Mouse (Mus musculus) G1E-ER4 (cell line): ENCODE results near the gene Slc12a8. TPM values are rescaled to one million over a fixed set of nuclear protein-coding genes. Genes with fewer than 3 reads are reported as not detected.

ENCODE experiments used
- GATA1 ChIP-seq: IDR thresholded peaks from one replicate; pipeline ENCODE4 v1.8.0; 2012; ENCODE audit warnings: low read length, inconsistent platforms
- polyA plus RNA-seq: library from polyadenylated mRNA; stranded (reverse); fragments of >175 nt; gene quantifications from 2 replicates; pipeline ENCODE4 v1.2.3, GENCODE M21; 2012

The Slc12a8 gene
- polyA plus RNA-seq, 1 experiment: not detected

DNA sequence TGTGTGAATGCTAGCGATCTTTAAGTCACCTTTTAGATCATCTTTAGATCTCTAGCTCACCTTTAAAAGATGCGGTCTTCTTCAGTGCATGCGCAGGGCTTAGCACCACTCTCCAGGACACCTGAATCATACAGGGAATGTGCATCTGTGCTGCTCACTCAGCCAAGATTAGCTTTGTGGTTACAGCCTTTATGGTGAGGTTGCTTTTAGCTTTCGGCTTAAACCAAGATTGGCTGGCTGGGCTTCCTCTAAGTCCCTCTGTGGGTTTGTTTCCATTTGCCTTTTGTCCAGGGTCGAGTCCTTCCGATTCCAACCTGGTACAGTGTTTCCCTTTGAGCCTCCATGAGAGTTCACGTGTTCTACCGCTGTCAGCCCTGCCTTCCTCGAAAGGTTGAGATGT lies 187.2 kb downstream of the Slc12a8 start:
- no peak for TF ChIP-seq GATA1

GRCm38 (mm10) chr16:33705258-33705657 lies 188.1 kb downstream of the Slc12a8 start:
- no peak for TF ChIP-seq GATA1

- TF ChIP-seq GATA1: no peak
Measured at GRCm38 (mm10) chr16:33706111-33706890, 189.2 kb downstream of the Slc12a8 start.

- no peak for TF ChIP-seq GATA1
Measured at GRCm38 (mm10) chr16:33708031-33708430, 190.9 kb downstream of the Slc12a8 start.

- no peak for TF ChIP-seq GATA1
Measured at GRCm38 (mm10) chr16:33708585-33709397, 191.7 kb downstream of the Slc12a8 start.

Other genes with a start within 250 kb of the Slc12a8 start
- gene Zfp148, start 136.5 kb upstream of the Slc12a8 start, polyA plus RNA-seq: 5.3 and 7.5 TPM in 2 replicates
- 2.7 and 3.0 TPM in 2 replicates for gene Heg1, start 167.0 kb downstream of the Slc12a8 start, polyA plus RNA-seq